Mouse (Mus musculus): ENCODE data around the gene Hdac1.

GRCm38 (mm10) chr4:129558321-129558955 lies 15.9 kb upstream of the Hdac1 start:
- TF ChIP-seq CTCF (IDR thresholded peaks at IDR 0.05; ENCODE audit: extremely low read depth, insufficient read depth, insufficient read length, insufficient replicate concordance), result no peak
- no peak for TF ChIP-seq POLR2A (IDR thresholded peaks at IDR 0.05; ENCODE audit: low read depth, low read length)
